Mouse (Mus musculus) heart, adult 8-10 months (tissue): Measurements from ENCODE around the gene Spint5. TPM values are rescaled to one million over a fixed set of nuclear protein-coding genes. Genes with fewer than 3 reads are reported as not detected.
"Not testable (repeated sequence)": the region's sequence is repeated elsewhere in the genome, so short reads cannot be mapped to it uniquely, and the experiment has no call there.

Experiments used
- DNase-seq: peaks from one replicate; pipeline ENCODE4 v3.0.0; 2022; ENCODE audit warnings: low spot score
- total RNA-seq, 4 experiments: library from RNA; stranded (reverse); gene quantifications; 2 replicates each; pipeline ENCODE4 v1.2.4; 2022

Gene Spint5
- not detected for total RNA-seq

DNA sequence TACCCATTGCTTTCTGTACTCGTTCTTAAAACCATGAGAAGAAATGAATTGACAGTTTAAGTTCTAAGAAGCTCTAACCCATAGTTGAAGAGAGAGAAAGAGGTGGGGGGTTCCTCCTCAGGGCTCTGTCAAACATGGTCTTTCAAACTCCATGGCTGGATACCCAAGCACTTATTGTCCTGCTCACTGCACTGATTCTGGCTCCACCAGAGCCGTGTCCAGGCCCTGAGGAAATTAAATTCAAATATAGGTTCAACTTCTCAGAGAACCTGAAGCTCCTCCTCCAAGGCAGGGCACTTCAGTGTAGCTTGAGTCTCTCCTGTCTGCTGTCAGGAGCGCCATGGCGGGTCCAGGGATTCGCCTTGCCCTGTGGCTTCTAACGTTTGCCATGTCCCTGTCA is at the start of gene Spint5:
Gene Spint5 (plus strand): TSS at position 301 of the 400 bp plus-strand sequence.
- no peak for DNase-seq

DNA sequence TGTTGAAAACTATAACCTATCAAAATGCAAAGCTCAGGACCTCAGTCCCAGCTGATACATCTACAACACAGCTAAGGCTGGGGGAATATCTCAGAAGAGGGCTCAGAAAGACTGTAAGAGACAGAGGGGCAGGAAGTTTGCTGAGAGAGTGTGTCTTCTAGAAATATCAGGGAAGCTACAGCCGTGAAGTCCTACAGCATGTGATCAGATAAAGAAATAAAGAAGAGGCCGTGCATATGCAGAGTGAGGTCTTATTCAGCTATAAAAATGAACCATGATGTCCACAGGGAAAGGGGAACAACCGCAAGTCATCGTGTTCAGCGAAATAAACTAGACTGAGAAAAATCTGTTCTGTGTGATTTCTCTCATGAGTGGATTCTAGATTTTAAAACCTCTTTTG is 44.8 kb upstream of the Spint5 start:
- DNase-seq, result no peak

DNA sequence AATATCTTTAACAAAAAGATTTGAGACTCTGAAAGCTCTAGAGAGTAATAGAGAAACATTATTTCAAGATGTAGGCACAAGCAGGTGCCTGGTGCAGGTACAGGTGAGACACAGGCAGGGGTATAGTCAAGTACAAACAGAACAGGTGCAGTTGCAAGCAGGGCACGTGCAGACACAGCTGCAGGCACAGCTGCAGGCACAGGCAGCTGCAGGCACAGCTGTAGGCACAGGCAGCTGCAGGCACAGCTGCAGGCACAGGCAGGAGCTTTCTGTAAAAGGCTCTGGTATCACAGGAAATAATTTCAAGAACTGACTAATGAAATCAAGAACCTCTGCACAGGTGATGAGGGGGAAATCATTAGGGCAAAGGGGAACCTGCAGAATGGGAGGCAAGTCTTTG is 44.2 kb upstream of the Spint5 start:
- DNase-seq, result no peak

DNA sequence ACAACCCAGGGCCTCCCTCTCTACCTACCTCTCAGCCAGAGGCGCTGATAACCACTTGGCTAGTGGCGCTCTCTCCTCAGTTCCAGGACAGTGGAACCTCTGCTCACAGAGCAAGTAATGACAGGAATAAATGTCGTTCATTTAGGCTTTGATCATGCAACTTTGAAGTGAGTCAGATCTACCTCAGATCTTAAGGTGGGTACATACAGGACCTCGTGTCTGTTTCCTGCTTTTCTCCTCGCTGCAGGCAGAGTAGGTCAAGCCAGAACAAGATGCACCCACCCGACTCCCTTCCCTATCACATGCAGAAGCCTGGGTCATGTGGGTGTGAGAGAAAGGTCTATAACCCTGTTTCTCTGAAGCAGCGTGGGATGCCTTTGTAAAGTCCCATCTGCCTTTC is 41.1 kb upstream of the Spint5 start, which contains the start of gene Wfdc11:
Gene Wfdc11 (minus strand): TSS at position 101 of the 400 bp plus-strand sequence.
- DNase-seq, result no peak

DNA sequence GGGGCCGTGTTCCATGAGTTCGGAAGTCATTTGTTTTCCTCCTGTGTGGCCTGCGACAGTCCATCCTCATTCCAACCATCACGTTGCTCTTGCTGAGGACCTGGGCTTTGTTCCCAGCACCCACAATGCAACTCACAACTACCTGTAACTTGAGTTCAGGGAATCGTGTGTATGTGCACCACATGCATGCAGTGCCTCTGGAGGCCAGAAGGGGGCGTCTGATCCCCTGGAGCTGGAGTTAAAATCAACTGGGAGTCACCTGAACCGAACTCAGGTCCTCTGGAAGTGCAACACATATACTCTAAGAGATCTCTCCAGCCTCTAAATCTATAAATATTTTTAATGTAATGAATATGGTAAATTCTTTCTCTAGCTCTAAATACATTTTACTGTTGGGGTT is 39.0 kb upstream of the Spint5 start:
- no peak for DNase-seq

DNA sequence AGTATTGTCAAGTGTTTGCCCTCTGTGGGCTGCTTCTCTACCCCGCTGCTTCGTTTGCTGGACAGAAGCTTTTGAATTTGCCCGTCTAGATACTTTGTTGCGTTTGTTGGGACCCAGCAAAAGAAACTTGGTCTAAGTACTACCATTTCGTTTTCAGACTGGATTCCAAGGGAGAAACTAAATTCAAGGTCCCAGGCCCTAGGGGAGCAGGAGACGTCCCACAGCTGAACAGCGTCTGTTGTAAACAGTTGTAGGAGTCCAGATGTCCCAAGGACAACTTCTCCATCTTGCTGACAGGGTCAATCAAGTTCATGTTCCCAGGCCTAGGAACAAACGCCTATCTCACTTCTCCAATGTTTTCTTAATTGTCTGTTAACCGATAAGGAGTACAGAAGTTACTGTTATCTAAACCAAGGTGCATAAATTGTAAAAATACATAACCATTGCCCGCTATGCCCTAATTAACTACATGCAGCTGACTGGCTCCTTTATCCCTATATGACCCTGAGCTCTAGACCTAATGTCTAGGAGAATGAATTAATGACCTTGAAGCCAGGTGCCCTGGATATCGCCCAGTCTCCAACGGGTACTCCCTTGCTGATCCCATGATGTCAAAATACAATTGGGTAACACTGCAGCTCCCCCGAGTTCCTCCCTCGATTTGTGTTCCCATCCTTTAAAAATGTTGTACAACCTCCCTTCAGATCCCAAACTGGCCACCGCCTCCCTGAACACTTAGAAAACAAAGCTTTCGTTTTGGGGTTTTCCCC is 38.0 kb upstream of the Spint5 start:
- no peak for DNase-seq

DNA sequence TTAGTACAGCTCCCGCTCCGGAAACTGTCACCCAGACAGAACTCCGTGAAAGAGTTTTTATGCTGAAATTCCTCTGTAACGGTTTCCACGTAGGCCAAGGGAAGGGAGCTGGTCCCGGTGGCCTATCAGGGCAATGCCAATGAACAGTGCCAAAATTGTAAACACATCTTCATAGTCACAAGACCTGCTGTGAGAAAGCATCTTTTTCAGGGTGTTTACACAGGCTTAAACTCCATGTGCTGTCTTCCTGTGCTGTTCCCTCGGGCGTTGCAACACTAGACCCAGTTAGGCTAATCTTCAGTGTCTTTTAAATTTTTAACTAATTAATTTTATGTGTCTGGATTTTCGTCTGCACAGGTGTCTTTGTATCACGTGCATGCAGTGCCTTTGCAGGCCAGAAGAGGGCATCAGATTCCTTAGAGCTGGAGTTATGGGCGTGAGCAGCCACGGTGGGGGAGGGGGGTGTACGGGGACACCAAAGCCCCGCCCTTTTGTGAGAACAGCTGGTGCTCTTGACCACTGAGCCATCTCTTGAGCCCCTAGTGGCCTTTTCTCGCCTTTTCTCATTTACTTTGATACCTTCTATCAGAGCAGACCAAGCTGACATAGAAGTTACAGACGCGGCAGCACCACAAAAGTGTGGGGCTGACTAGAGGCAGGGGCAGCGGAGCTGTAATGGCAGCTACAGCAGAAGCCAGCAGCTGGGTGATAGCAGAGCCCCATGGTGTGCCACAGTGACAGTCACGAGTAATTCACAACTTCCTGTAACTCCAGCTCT is 36.1 kb upstream of the Spint5 start:
- DNase-seq, result peak; percentile 31

DNA sequence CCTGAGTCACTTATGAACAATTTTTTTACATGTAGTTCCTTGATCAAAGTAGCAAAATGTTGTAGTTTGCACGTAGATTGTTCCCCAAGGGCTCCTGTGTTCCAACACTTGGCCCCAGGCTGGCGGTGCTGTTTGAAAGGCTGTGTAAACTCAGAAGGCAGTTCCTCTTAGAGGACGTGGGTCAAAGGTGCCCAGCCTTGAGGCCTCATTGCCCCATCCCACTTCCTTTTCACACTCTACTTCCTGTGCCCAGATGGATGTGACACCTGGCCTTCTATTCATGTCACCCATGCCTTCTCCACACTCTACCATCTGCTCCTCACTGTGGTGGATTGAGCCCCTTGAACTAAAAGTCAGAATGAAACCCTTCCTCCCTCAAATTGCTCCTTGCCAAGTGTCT is 35.2 kb upstream of the Spint5 start:
- no peak for DNase-seq

DNA sequence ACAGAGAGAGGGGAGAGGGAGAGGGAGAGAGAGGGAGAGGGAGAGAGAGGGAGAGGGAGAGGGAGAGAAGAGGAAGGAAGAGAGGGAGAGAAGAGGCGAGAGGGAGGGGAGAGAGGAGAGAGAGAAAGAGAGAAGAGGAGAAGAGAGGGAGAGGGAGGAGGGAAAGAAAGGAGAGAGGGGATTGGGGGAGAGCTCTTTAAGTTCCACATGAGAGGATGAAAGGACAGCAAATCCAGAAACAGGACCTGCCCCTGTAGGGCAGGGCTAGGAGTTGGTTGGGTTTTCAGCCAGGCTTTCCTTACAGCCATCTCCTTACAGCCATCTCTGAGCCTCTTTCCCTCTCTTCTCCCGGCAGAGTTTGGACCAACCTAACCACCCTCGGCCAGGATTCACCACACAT is 30.3 kb upstream of the Spint5 start, which contains the start of gene Wfdc13:
Gene Wfdc13 (plus strand): TSS at position 301 of the 400 bp plus-strand sequence.
- DNase-seq, result no peak

DNA sequence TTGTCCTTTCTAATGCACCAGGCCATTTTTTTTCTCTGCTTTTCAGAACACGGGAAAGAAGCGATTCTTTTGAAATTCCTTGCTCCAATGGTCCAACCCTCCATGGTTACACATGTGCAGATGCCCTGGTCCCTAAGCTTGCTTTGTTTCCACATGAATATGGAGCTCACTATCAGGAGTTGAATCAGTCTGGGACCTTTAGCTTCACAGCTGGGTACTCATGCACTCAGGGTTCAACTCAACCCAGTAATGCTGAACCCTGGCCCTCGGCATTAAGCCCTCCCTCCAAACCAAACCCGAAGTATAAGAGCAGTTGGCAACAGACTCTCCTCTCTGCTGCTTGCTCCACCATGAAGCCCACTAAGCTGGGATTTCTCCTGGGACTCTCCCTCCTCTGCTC is 16.9 kb upstream of the Spint5 start, which contains the start of gene Spint4:
Gene Spint4 (plus strand): TSS at position 301 of the 400 bp plus-strand sequence.
- DNase-seq, result no peak

DNA sequence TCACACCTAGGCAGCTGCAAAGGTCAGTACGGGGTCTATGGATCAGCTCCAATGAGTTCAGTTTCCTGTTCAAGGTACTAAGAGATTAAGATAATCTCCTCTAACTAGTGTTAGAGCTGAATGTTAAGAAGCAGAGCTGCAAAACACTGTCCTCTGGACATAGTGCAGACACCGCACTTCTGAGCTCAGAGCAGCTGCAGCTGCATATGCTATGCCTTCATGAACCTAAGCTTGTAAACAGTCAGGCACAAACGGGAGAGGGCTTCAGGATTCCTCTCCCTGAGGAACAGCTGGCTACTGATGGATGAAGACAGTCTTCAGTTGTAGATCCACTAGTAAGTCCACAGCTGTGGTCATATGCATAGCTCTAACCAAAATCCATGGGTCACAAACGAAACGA is 14.1 kb upstream of the Spint5 start:
- DNase-seq, result no peak

DNA sequence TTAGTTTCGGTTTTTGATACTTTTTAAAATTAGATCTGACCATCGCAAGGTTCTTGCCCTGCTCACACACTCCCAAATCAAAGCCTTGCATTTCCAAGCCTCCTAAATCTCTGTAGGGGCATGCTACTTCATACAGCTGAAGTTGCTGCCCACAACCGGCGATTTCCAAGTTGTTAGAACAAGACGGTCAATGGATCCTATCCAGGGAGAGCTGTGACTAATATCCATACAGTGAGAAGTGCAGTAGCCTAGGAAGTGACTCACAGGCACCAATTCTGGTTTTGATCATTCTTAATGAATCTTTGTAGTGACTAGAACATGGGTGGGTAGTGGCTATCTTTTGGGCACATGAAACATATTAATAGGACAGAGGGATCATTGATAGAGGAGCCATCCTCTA is 13.3 kb upstream of the Spint5 start:
- no peak for DNase-seq

DNA sequence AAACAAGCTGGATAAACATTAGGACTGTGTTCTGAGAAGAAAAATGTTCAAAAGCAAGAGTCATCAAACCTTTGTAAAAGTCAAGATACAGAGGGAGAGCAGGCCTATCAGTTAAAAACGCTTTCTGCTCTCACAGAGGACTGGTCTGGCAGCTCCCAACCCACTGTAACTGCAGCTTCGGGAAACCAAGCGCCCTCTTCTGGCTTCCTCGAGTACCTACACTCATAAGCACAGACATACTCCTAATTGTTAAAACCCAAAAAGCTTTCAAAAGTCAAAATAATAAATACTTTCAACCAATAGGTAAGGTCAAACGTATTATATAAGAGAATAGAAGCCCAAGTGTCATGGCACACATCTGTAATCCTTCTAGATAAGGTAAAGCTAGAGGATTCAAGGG is 10.9 kb upstream of the Spint5 start:
- no peak for DNase-seq

DNA sequence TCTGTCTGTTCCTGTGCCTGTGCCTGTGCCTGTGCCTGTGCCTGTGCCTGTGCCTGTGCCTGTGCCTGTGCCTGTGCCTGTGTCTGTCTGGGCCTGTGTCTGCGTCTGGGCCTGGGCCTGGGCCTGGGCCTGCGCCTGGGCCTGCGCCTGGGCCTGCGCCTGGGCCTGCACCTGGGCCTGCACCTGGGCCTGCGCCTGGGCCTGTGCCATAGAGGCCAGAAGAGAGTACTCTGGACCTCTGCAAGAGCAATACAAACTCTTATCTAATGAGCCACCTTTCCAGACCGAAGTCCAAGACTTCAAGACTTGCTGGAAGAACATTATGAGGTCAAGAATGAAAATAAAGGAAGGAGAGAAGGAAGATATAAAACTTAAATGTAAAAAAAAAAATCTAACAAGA is 9.8 kb upstream of the Spint5 start:
- no peak for DNase-seq

DNA sequence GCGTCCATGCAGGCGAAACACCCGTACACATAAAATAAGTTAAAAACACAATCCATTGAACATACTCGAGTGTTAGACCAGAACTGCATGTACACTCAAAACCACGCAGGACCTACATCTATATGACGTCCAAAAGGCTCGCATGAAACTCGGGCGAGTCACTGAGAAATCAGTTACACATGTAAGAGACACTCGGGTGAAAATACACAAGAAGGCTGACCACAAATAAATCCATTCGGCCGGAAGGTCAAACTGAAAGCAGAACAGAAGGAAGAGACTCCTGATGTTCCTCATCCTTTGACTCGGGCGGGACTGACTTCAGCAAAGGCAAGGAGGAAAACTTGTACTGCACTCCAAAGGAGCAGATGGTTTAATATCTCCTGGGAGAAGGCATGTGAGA is 9.1 kb upstream of the Spint5 start:
- no peak for DNase-seq

DNA sequence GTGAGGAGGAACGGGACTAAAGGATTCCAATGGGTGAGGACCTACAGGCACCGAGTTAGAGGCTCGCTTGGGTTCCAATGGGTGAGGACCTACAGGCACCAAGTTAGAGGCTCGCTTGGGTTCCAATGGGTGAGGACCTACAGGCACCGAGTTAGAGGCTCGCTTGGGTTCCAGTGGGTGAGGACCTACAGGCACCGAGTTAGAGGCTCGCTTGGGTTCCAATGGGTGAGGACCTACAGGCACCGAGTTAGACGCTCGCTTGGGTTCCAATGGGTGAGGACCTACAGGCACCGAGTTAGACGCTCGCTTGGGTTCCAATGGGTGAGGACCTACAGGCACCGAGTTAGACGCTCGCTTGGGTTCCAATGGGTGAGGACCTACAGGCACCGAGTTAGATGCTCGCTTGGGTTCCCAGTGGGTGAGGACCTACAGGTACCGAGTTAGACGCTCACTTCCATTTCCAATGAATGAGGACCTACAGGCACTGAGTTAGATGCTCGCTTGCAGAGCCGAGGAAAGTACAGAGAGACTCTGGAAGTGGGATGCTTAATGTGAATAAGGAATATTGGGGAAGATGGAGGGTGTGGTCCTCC is 1.2 kb downstream of the Spint5 start:
- DNase-seq, result not testable (repeated sequence)

DNA sequence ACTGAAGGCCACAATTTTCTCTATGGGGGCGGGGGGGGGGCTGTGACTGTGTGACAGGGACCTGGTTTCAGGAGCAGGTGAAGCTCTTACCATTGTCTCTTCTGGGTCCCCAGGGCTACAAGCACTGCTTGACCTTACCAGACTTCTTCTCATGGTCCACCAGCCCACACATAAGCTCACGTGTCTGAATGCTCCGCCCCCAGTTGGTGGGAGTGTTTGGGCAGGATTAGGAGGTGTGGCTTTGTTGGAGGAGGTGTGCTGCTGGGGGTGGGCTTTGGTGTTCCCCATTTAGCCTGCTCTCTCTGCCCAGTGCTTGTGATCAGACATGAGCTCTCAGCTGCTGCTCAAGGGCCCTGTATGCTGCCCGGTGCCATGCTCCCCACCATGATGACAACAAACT is 8.2 kb downstream of the Spint5 start:
- no peak for DNase-seq

DNA sequence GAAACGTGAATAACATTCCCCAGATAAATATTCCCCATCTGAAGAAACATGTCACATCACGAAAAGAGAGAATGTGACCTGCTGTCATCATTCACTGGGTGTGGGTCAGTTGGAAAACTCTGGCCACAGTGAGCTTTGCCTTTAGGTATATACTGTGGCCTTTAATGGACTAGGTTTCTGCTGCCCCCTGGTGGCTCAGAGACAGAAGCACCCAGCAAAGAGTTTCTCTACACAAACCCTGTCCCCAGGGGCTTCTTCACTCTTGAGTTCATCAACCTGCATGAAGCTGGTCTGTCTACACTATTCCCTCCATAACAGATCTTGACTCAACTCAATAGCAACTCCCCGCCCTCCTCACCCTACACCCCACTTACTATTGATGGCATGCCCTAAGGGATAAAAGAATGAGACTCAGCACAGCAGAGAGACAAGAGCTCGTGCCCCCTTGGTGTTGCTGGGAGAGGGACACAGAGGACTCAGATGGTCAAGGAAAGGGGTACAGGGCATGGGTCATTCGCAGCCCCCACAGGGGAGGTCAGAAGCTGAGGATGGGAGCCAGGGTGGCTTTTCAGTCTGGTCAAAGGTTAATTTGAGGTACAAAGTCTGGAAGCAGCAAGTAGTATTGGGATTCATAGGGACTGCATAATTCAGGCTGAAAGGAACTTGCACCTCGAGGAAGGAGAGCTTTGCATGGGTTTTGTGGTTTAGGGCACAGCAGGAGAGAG is 11.0 kb downstream of the Spint5 start:
- peak; percentile 35 for DNase-seq

DNA sequence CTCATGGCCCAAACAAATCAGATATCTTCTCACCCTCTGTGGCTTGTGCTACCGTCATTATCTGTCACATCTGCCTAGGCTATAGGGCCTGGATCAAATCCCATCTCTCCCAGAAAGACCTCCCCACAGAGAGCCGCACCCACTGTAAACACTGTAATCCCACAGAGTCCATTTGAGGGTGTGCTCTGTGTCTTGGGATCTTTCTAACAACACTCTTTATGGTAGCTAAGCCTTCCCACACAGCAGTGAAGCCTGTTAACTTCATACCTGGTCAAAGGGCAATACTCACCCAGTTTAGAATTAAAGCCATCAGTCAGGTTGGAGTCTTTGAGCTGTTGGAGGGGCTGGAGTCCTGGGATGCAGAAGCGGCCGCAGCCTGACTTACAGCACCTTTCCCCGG is 16.6 kb downstream of the Spint5 start:
- DNase-seq, result no peak

DNA sequence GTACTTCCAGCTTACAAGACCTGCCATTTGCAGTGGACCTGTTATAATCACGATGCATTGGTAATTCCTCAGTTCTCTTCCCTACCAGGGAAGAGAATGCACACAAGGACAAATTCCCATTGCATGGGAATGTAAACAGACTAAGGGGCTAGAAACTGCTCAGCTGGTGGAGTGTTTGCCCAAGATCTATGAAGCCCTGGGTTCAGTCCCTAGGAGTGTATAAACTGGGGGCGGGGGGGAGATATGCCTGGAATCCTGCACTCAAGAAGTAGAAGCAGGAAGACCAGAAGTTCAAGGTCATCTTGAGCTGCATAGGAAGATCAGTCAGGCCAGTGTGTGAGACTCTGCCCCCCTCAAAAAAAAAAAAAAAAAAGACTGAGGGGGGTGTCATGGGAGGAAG is 18.2 kb downstream of the Spint5 start:
- no peak for DNase-seq

DNA sequence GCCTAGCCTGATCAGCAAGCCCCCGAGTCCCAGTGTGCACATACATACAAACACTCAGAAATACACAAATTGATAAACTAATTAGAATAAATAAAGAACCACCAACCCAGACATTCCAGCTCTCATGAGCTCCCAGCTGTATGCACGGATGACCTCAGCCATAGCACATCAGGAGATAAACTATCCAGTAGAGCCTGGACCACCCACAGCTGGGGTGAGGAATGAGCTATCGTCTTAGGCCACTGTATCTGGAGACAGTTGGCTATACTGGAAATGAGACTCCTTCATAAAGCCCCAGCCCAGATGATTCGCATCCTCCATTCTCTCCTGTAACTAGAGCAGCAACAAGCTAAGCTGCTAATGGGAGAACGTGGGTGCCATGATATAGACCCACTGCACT is 19.7 kb downstream of the Spint5 start:
- no peak for DNase-seq

DNA sequence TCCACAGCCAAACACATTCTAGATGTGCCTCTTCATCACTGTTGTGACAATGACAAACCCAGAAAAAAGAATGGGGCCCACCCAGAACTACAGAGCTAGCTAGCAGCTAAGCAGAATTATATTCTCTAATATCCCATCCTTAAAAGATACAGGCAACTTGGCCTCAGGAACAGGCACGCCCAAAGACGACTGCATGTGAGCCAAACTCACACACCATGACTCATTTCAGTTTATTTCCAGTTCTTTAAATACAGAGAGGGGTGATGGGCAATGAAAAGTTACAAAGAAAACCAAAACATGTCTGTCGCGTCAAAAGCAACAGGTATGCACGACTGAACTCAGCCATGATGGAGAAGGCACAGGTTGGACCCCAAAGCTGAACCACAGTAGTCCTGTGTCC is 20.3 kb downstream of the Spint5 start:
- no peak for DNase-seq
